Mouse (Mus musculus) forebrain, postnatal 0 days (tissue): ENCODE results near the gene Grin2d. TPM values are rescaled to one million over a fixed set of nuclear protein-coding genes. Genes with fewer than 3 reads are reported as not detected.
"Not testable (repeated sequence)": the region's sequence is repeated elsewhere in the genome, so short reads cannot be mapped to it uniquely, and the experiment has no call there.

Experiments used
- ATAC-seq: fragments of 200-750 bp; cut with Nextera tagmentation; 2 replicates; pipeline ENCODE4 v1.8.0; 2017; ENCODE audit warnings: mild to moderate bottlenecking, moderate library complexity
- DNase-seq: peaks from one replicate; pipeline ENCODE4 v3.0.0-alpha.2; 2015
- H3K27ac ChIP-seq: fragments of 300-500 bp; sonication (generic); 2 replicates; pipeline ENCODE4 v1.5.1; 2014; ENCODE audit warnings: low read depth, mild to moderate bottlenecking, antibody characterized with exemption, low read length, moderate library complexity, mixed read lengths
- H3K27me3 ChIP-seq: fragments of 300-500 bp; sonication (generic); 2 replicates; pipeline ENCODE4 v1.6.1; 2014; ENCODE audit warnings: mild to moderate bottlenecking, low read length, mixed read lengths; ENCODE audit not compliant: insufficient read depth
- H3K36me3 ChIP-seq: fragments of 300-500 bp; sonication (generic); 2 replicates; pipeline ENCODE4 v1.6.1; 2014; ENCODE audit warnings: mild to moderate bottlenecking, moderate library complexity; ENCODE audit not compliant: insufficient read depth
- H3K4me1 ChIP-seq: fragments of 300-500 bp; sonication (generic); 2 replicates; pipeline ENCODE4 v1.6.1; 2014; ENCODE audit warnings: antibody characterized with exemption; ENCODE audit not compliant: insufficient read depth
- H3K4me2 ChIP-seq: fragments of 300-500 bp; sonication (generic); 2 replicates; pipeline ENCODE4 v1.6.1; 2014; ENCODE audit warnings: low read depth, mild to moderate bottlenecking, moderate library complexity
- H3K4me3 ChIP-seq: fragments of 300-500 bp; sonication (generic); 2 replicates; pipeline ENCODE4 v1.5.1; 2014; ENCODE audit warnings: low read depth, low read length, mixed read lengths
- H3K9ac ChIP-seq: fragments of 300-500 bp; sonication (generic); 2 replicates; pipeline ENCODE4 v1.6.1; 2014; ENCODE audit warnings: mild to moderate bottlenecking
- H3K9me3 ChIP-seq: fragments of 300-500 bp; sonication (generic); 2 replicates; pipeline ENCODE4 v1.6.1; 2016; ENCODE audit warnings: low read length
- CTCF ChIP-seq: sonication (generic); IDR thresholded peaks from 2 replicates; pipeline ENCODE4 v1.5.1; 2016; ENCODE audit warnings: antibody characterized with exemption, control low read depth, low read depth
- WGBS: fragments of 180-500 bp; shearing (Covaris S2); extraction: QIAGEN DNeasy Blood & Tissue Kit; methylation state at CpG from one replicate; pipeline ENCODE4 v1.1.7; 2014; 5-methylcytosine and 5-hydroxymethylcytosine counted together
- polyA plus RNA-seq: library from polyadenylated mRNA; unstranded; fragments of >200 nt; fragmentation: Nextera tagmentation; extraction: Ambion mirVana; gene quantifications from 2 replicates; pipeline ENCODE4 v1.2.1, GENCODE M21; 2015
- total RNA-seq: library from RNA; depleted of rRNA; stranded (reverse); fragments of >200 nt; gene quantifications from 2 replicates; pipeline ENCODE4 v1.2.3, GENCODE M21; 2014; rRNA removed

The Grin2d gene
- total RNA-seq (9.0 and 12.9 TPM in 2 replicates), polyA plus RNA-seq (1.9 and 3.4 TPM in 2 replicates)

GRCm38 (mm10) chr7:45878278-45878677, at the start of gene Grin2d:
Grin2d (minus strand) TSS chr7:45878378.
- H3K9me3 ChIP-seq, H3K27me3 ChIP-seq, DNase-seq, H3K4me1 ChIP-seq, ATAC-seq, H3K9ac ChIP-seq, H3K27ac ChIP-seq, H3K4me2 ChIP-seq, H3K4me3 ChIP-seq: not testable (repeated sequence)
- peaks cover 79% of the 10 kb centered on the region for H3K36me3 ChIP-seq
- 94% methylated on average over 1 of the region's 1 CpGs for WGBS

GRCm38 (mm10) chr7:45924429-45924816, 46.2 kb upstream of the Grin2d start:
- DNase-seq, result no peak
- Histone ChIP-seq H3K9me3 (no peaks in the 10 kb centered on the region), H3K27me3 (no peaks in the 10 kb centered on the region), H3K4me3 (peak overlapping the region; percentile 13; the same call in 1 of the 2 replicates), H3K4me1 (peaks cover 6% of the 10 kb centered on the region; the same call in 1 of the 2 replicates), H3K27ac (peak overlapping the region; percentile 21; the same call in 1 of the 2 replicates), H3K9ac (no peak overlapping the region), H3K36me3 (no peaks in the 10 kb centered on the region), H3K4me2 (peak overlapping the region; percentile 74)
- 19% methylated on average over 14 of the region's 14 CpGs for WGBS
- peak; percentile 22; the same call in 1 of the 2 replicates for TF ChIP-seq CTCF
- ATAC-seq, result no peak

- peak within 1 kb of the TSS; percentile 74 for H3K4me2 ChIP-seq
- peaks cover 6% of the 10 kb centered on the region; the same call in 1 of the 2 replicates for H3K4me1 ChIP-seq
- DNase-seq (peak; percentile 22), ATAC-seq (peak; percentile 47)
- peak within 1 kb of the TSS; percentile 55 for H3K4me3 ChIP-seq
- peak within 1 kb of the TSS; percentile 86 for H3K27ac ChIP-seq
- H3K9me3 ChIP-seq, result no peaks in the 10 kb centered on the region
- peak within 1 kb of the TSS; percentile 61 for H3K9ac ChIP-seq
- TF ChIP-seq CTCF, result no peak
- no peaks in the 10 kb centered on the region for H3K36me3 ChIP-seq
- 8% methylated on average over 24 of the region's 24 CpGs for WGBS
- H3K27me3 ChIP-seq, result no peaks in the 10 kb centered on the region
Observed at GRCm38 (mm10) chr7:45923762-45924428, 45.7 kb upstream of the Grin2d start, which contains the start of gene Ccdc114. Ccdc114 (plus strand) TSS chr7:45924072.

GRCm38 (mm10) chr7:45922928-45923761, 45.0 kb upstream of the Grin2d start:
- H3K4me1 ChIP-seq, result peaks cover 6% of the 10 kb centered on the region; the same call in 1 of the 2 replicates
- WGBS, result under 1% methylated on average over 37 of the region's 37 CpGs
- no peak for TF ChIP-seq CTCF
- peak overlapping the region; percentile 86 for H3K27ac ChIP-seq
- peak overlapping the region; percentile 61 for H3K9ac ChIP-seq
- no peaks in the 10 kb centered on the region for H3K36me3 ChIP-seq
- ATAC-seq, result peak; percentile 94
- no peaks in the 10 kb centered on the region for H3K27me3 ChIP-seq
- H3K9me3 ChIP-seq, result no peaks in the 10 kb centered on the region
- DNase-seq, result peak; percentile 97
- peak overlapping the region; percentile 74 for H3K4me2 ChIP-seq
- peak overlapping the region; percentile 55 for H3K4me3 ChIP-seq

- 87% methylated on average over 12 of the region's 12 CpGs for WGBS
- Histone ChIP-seq H3K4me2 (no peak overlapping the region), H3K4me3 (no peak overlapping the region), H3K27me3 (no peaks in the 10 kb centered on the region), H3K9ac (no peak overlapping the region; the same call in 1 of the 2 replicates), H3K36me3 (no peaks in the 10 kb centered on the region), H3K27ac (no peak overlapping the region; the same call in 1 of the 2 replicates), H3K9me3 (no peaks in the 10 kb centered on the region), H3K4me1 (peaks cover 10% of the 10 kb centered on the region; the same call in 1 of the 2 replicates)
- ATAC-seq (no peak), DNase-seq (no peak)
- TF ChIP-seq CTCF, result no peak
Observed at GRCm38 (mm10) chr7:45921950-45922600, 43.9 kb upstream of the Grin2d start.

- no peak within 1 kb of the TSS for H3K9ac ChIP-seq
- no peaks in the 10 kb centered on the region for H3K27me3 ChIP-seq
- no peak within 1 kb of the TSS for H3K4me3 ChIP-seq
- H3K36me3 ChIP-seq, result no peaks in the 10 kb centered on the region
- no peaks in the 10 kb centered on the region for H3K9me3 ChIP-seq
- TF ChIP-seq CTCF, result no peak
- ATAC-seq (no peak), DNase-seq (no peak)
- no peak within 1 kb of the TSS for H3K27ac ChIP-seq
- H3K4me2 ChIP-seq, result no peak within 1 kb of the TSS
- peaks cover 15% of the 10 kb centered on the region for H3K4me1 ChIP-seq
- 52% methylated on average over 9 of the region's 9 CpGs for WGBS
Observed at GRCm38 (mm10) chr7:45921242-45921621, 43.1 kb upstream of the Grin2d start, which contains the start of gene Emp3. Emp3 (minus strand) TSS chr7:45921404.
